Mouse (Mus musculus) neural tube, embryonic 13.5 days (tissue): ENCODE data around the gene Syt11. TPM values are rescaled to one million over a fixed set of nuclear protein-coding genes. Genes with fewer than 3 reads are reported as not detected.

Source experiments
- ATAC-seq: fragments of 200-750 bp; cut with Nextera tagmentation; 2 replicates; pipeline ENCODE4 v1.8.0; 2017; ENCODE audit warnings: low read depth, mild to moderate bottlenecking, moderate TSS enrichment, moderate library complexity
- H3K27ac ChIP-seq: fragments of 300-500 bp; sonication (generic); replicated peaks from 2 replicates; pipeline ENCODE4 v1.5.1; 2015; ENCODE audit warnings: moderate library complexity, mild to moderate bottlenecking, inconsistent platforms
- H3K27me3 ChIP-seq: fragments of 300-500 bp; sonication (generic); 2 replicates; pipeline ENCODE4 v1.6.1; 2015; ENCODE audit warnings: mild to moderate bottlenecking, inconsistent platforms
- H3K36me3 ChIP-seq: fragments of 300-500 bp; sonication (generic); 2 replicates; pipeline ENCODE4 v1.6.1; 2015; ENCODE audit warnings: mild to moderate bottlenecking, inconsistent platforms
- H3K4me1 ChIP-seq: fragments of 300-500 bp; sonication (generic); replicated peaks from 2 replicates; pipeline ENCODE4 v1.6.1; 2015; ENCODE audit warnings: inconsistent platforms
- H3K4me2 ChIP-seq: fragments of 300-500 bp; sonication (generic); 2 replicates; pipeline ENCODE4 v1.6.1; 2015; ENCODE audit warnings: inconsistent platforms, mild to moderate bottlenecking, moderate library complexity
- H3K4me3 ChIP-seq: fragments of 300-500 bp; sonication (generic); 2 replicates; pipeline ENCODE4 v1.5.1; 2015; ENCODE audit warnings: mild to moderate bottlenecking, inconsistent platforms
- H3K9ac ChIP-seq: fragments of 300-500 bp; sonication (generic); 2 replicates; pipeline ENCODE4 v1.6.1; 2015; ENCODE audit warnings: moderate library complexity, mild to moderate bottlenecking, inconsistent platforms
- H3K9me3 ChIP-seq: fragments of 300-500 bp; sonication (generic); 2 replicates; pipeline ENCODE4 v1.6.1; 2016; ENCODE audit warnings: inconsistent platforms
- WGBS: fragments of 180-500 bp; shearing (Covaris S2); methylation state at CpG from one replicate; pipeline ENCODE4 v1.1.7; 2015; 5-methylcytosine and 5-hydroxymethylcytosine counted together
- polyA plus RNA-seq: library from polyadenylated mRNA; unstranded; fragments of >200 nt; fragmentation: Nextera tagmentation; extraction: Ambion mirVana; gene quantifications from 2 replicates; pipeline ENCODE4 v1.2.1, GENCODE M21; 2015

Syt11 gene
- polyA plus RNA-seq, 1 experiment from 2014 or later, result 259 TPM

GRCm38 (mm10) chr3:88761619-88762018, 13.3 kb downstream of the Syt11 start:
- no peak overlapping the region for H3K9ac ChIP-seq
- peaks cover 76% of the 10 kb centered on the region for H3K36me3 ChIP-seq
- H3K27me3 ChIP-seq, result no peaks in the 10 kb centered on the region
- 94% methylated on average over 19 of the region's 19 CpGs for WGBS
- H3K9me3 ChIP-seq, result no peaks in the 10 kb centered on the region
- no peak overlapping the region for H3K4me2 ChIP-seq
- ATAC-seq, result no peak
- H3K27ac ChIP-seq, result peak overlapping the region; percentile 29; the same call in 1 of the 2 replicates
- no peak overlapping the region for H3K4me3 ChIP-seq
- H3K4me1 ChIP-seq, result peaks cover 60% of the 10 kb centered on the region

- Histone ChIP-seq H3K27me3 (no peaks in the 10 kb centered on the region), H3K9ac (peak overlapping the region; percentile 56), H3K4me1 (peaks cover 79% of the 10 kb centered on the region), H3K36me3 (peaks cover 84% of the 10 kb centered on the region), H3K4me3 (no peak overlapping the region), H3K4me2 (peak overlapping the region; percentile 40), H3K9me3 (no peaks in the 10 kb centered on the region), H3K27ac (peak overlapping the region; percentile 92)
- peak; percentile 86 for ATAC-seq
- WGBS, result 9% methylated on average over 5 of the region's 5 CpGs
Measured at GRCm38 (mm10) chr3:88758045-88758500, 16.9 kb downstream of the Syt11 start.

- Histone ChIP-seq H3K36me3 (peaks cover 88% of the 10 kb centered on the region), H3K9ac (peak overlapping the region; percentile 51; the same call in 1 of the 2 replicates), H3K9me3 (no peaks in the 10 kb centered on the region), H3K27ac (peak overlapping the region; percentile 92), H3K4me2 (peak overlapping the region; percentile 40), H3K27me3 (no peaks in the 10 kb centered on the region), H3K4me1 (peaks cover 65% of the 10 kb centered on the region), H3K4me3 (no peak overlapping the region)
- ATAC-seq, result peak; percentile 51
- 11% methylated on average over 4 of the region's 4 CpGs for WGBS
Measured at GRCm38 (mm10) chr3:88756276-88756675, 18.7 kb downstream of the Syt11 start.

DNA sequence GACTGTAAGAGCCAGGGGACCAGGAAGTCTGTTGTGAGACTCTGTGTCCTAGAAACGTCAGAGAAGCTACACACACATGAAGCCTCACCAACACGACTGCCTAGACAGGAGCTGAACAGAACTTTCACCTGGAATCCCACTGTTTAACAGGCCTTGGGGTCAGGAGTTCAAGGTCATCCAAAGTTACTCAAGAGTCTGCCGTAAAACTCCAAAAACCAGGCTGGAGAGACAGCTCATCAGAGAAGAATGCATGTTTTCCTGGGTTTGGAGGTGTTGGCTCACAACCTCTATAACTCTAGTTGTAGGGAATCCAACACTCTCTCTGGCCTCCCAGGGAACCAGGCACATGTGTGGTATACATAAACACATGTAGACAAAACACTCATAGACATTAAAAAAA, 19.4 kb downstream of the Syt11 start:
- H3K27ac ChIP-seq, result peak overlapping the region; percentile 92
- no peaks in the 10 kb centered on the region for H3K9me3 ChIP-seq
- H3K36me3 ChIP-seq, result peaks cover 88% of the 10 kb centered on the region
- H3K4me3 ChIP-seq, result no peak overlapping the region
- H3K27me3 ChIP-seq, result no peaks in the 10 kb centered on the region
- H3K9ac ChIP-seq, result no peak overlapping the region
- ATAC-seq, result no peak
- 75% methylated on average over 3 of the region's 3 CpGs for WGBS
- H3K4me2 ChIP-seq, result peak overlapping the region; percentile 40; the same call in 1 of the 2 replicates
- H3K4me1 ChIP-seq, result peaks cover 65% of the 10 kb centered on the region

GRCm38 (mm10) chr3:88754283-88754682, 20.7 kb downstream of the Syt11 start:
- Histone ChIP-seq H3K4me3 (no peak overlapping the region), H3K27me3 (no peaks in the 10 kb centered on the region), H3K4me2 (no peak overlapping the region), H3K27ac (no peak overlapping the region), H3K9ac (no peak overlapping the region), H3K4me1 (peaks cover 53% of the 10 kb centered on the region), H3K36me3 (peaks cover 88% of the 10 kb centered on the region), H3K9me3 (0 out of 2 replicates have a peak, but pooled peaks cover under 1% of the 10 kb centered on the region)
- 79% methylated on average over 4 of the region's 4 CpGs for WGBS
- no peak for ATAC-seq

- Histone ChIP-seq H3K9ac (no peak overlapping the region), H3K36me3 (peaks cover 97% of the 10 kb centered on the region), H3K4me1 (no peaks in the 10 kb centered on the region), H3K9me3 (peaks cover 19% of the 10 kb centered on the region), H3K4me3 (no peak overlapping the region), H3K27ac (no peak overlapping the region), H3K27me3 (no peaks in the 10 kb centered on the region), H3K4me2 (no peak overlapping the region)
- no peak for ATAC-seq
- 94% methylated on average over 4 of the region's 4 CpGs for WGBS
Measured at GRCm38 (mm10) chr3:88746871-88747231, 28.1 kb downstream of the Syt11 start.

- no peaks in the 10 kb centered on the region for H3K27me3 ChIP-seq
Measured at GRCm38 (mm10) chr3:88746139-88746870, 28.7 kb downstream of the Syt11 start.

GRCm38 (mm10) chr3:88745534-88745933, 29.4 kb downstream of the Syt11 start:
- peaks cover 91% of the 10 kb centered on the region for H3K36me3 ChIP-seq
- peaks cover 19% of the 10 kb centered on the region for H3K9me3 ChIP-seq
- H3K27ac ChIP-seq, result no peak overlapping the region
- H3K27me3 ChIP-seq, result no peaks in the 10 kb centered on the region
- WGBS, result 93% methylated on average over 9 of the region's 9 CpGs
- no peak overlapping the region for H3K4me3 ChIP-seq
- ATAC-seq, result no peak
- H3K4me2 ChIP-seq, result no peak overlapping the region
- no peaks in the 10 kb centered on the region for H3K4me1 ChIP-seq
- H3K9ac ChIP-seq, result no peak overlapping the region

More at GRCm38 (mm10) chr3:88746139-88746870, 28.7 kb downstream of the Syt11 start:
- no peak overlapping the region for H3K27ac ChIP-seq
- peaks cover 19% of the 10 kb centered on the region for H3K9me3 ChIP-seq
- ATAC-seq, result no peak
- peaks cover 97% of the 10 kb centered on the region for H3K36me3 ChIP-seq
- no peak overlapping the region for H3K4me3 ChIP-seq
- 97% methylated on average over 15 of the region's 15 CpGs for WGBS
- H3K4me2 ChIP-seq, result no peak overlapping the region
- no peak overlapping the region for H3K9ac ChIP-seq
- no peaks in the 10 kb centered on the region for H3K4me1 ChIP-seq

- Histone ChIP-seq H3K9me3 (no peaks in the 10 kb centered on the region), H3K9ac (no peak overlapping the region), H3K4me3 (no peak overlapping the region), H3K27me3 (no peaks in the 10 kb centered on the region), H3K4me2 (no peak overlapping the region), H3K36me3 (peaks cover 62% of the 10 kb centered on the region), H3K27ac (no peak overlapping the region), H3K4me1 (no peaks in the 10 kb centered on the region)
- 98% methylated on average over 3 of the region's 3 CpGs for WGBS
- no peak for ATAC-seq
Measured at GRCm38 (mm10) chr3:88740147-88740546, 34.8 kb downstream of the Syt11 start.

GRCm38 (mm10) chr3:88738641-88739040, 36.3 kb downstream of the Syt11 start:
- Histone ChIP-seq H3K9ac (no peak overlapping the region), H3K27me3 (no peaks in the 10 kb centered on the region), H3K4me3 (no peak overlapping the region), H3K9me3 (no peaks in the 10 kb centered on the region), H3K36me3 (peaks cover 52% of the 10 kb centered on the region), H3K4me2 (no peak overlapping the region), H3K4me1 (no peaks in the 10 kb centered on the region), H3K27ac (no peak overlapping the region)
- 55% methylated on average over 3 of the region's 3 CpGs for WGBS
- ATAC-seq, result no peak

GRCm38 (mm10) chr3:88736556-88736955, 38.4 kb downstream of the Syt11 start:
- no peaks in the 10 kb centered on the region for H3K27me3 ChIP-seq
- ATAC-seq, result no peak
- H3K36me3 ChIP-seq, result peaks cover 48% of the 10 kb centered on the region
- no peak overlapping the region for H3K4me3 ChIP-seq
- WGBS, result 93% methylated on average over 2 of the region's 2 CpGs
- H3K9me3 ChIP-seq, result no peaks in the 10 kb centered on the region
- no peak overlapping the region for H3K4me2 ChIP-seq
- no peaks in the 10 kb centered on the region for H3K4me1 ChIP-seq
- no peak overlapping the region for H3K9ac ChIP-seq
- no peak overlapping the region for H3K27ac ChIP-seq

GRCm38 (mm10) chr3:88719098-88719497, 55.9 kb downstream of the Syt11 start:
- Histone ChIP-seq H3K27ac (no peak overlapping the region), H3K4me2 (peak overlapping the region; percentile 91), H3K9ac (no peak overlapping the region), H3K4me3 (no peak overlapping the region), H3K27me3 (no peaks in the 10 kb centered on the region), H3K9me3 (0 out of 2 replicates have a peak, but pooled peaks cover 4% of the 10 kb centered on the region), H3K36me3 (peaks cover 33% of the 10 kb centered on the region), H3K4me1 (peaks cover 24% of the 10 kb centered on the region)
- 80% methylated on average over 2 of the region's 2 CpGs for WGBS
- no peak for ATAC-seq
